In genomic region chr5:144231410-144231809, GRCm38 (mm10) we compare ENCODE assay signal across 16 mouse cellular contexts. TPM values are rescaled to one million over a fixed set of nuclear protein-coding genes. Genes with fewer than 3 reads are reported as not detected.
DNase-seq lines count a peak whose midpoint lies in the region; ATAC-seq and TF ChIP-seq lines count a peak whose summit lies in the region.
"Had no signal": no experiment of that assay in that cellular context is flagged by ENCODE, and none has a peak within 500 bp of the region (broad histone marks: within the 10 kb centered on the region; RNA-seq: fewer than 3 reads in every experiment).

No protein-coding gene starts in this region.

- no peaks in the 10 kb centered on the region for H3K9me3 ChIP-seq in kidney, embryonic 14.5 days (ENCODE audit: control insufficient read depth, low read length)
- H3K9me3 ChIP-seq in forebrain, embryonic 11.5 days (ENCODE audit: control insufficient read depth, low read length): no peaks in the 10 kb centered on the region
- H3K9me3 ChIP-seq: neural tube, embryonic 12.5 days had no signal

- no peak overlapping the region for H3K4me2 ChIP-seq in kidney, embryonic 14.5 days (replicated peaks; ENCODE audit: low read depth, low read length)
- H3K4me2 ChIP-seq in forebrain, embryonic 11.5 days (ENCODE audit: low read depth, low read length, severe bottlenecking): no peak overlapping the region
- H3K4me2 ChIP-seq: neural tube, embryonic 12.5 days had no signal

- 57% methylated on average over 1 of the region's 1 CpGs for WGBS in kidney, adult 2 months
- 76% methylated on average over 1 of the region's 1 CpGs for WGBS in kidney, embryonic 14.5 days
- 82% methylated on average over 1 of the region's 1 CpGs for WGBS in forebrain, embryonic 11.5 days

- no peak overlapping the region for H3K27ac ChIP-seq in kidney, adult 2 months (ENCODE audit: insufficient read depth, low read depth, low read length)
- H3K27ac ChIP-seq in kidney, embryonic 14.5 days (ENCODE audit: low read depth, low read length): no peak overlapping the region
- H3K27ac ChIP-seq in forebrain, embryonic 11.5 days (ENCODE audit: low read depth, low read length): no peak overlapping the region
- H3K27ac ChIP-seq: neural tube, embryonic 12.5 days had no signal

- H3K4me1 ChIP-seq in kidney, adult 2 months (ENCODE audit: control insufficient read depth, insufficient read depth, low read length): no peaks in the 10 kb centered on the region
- no peaks in the 10 kb centered on the region for H3K4me1 ChIP-seq in kidney, embryonic 14.5 days (ENCODE audit: control insufficient read depth, insufficient read depth, low read length)
- no peaks in the 10 kb centered on the region for H3K4me1 ChIP-seq in forebrain, embryonic 11.5 days (replicated peaks; ENCODE audit: control insufficient read depth, insufficient read depth, low read length)
- H3K4me1 ChIP-seq: megakaryocyte, embryonic 14.5 days; neural tube, embryonic 12.5 days had no signal

- no peak overlapping the region for H3K4me3 ChIP-seq in kidney, adult 2 months (ENCODE audit: insufficient read depth, low read depth, low read length)
- H3K4me3 ChIP-seq in kidney, embryonic 14.5 days (ENCODE audit: low read length): no peak overlapping the region
- H3K4me3 ChIP-seq in forebrain, embryonic 11.5 days (ENCODE audit: low read depth, low read length): no peak overlapping the region
- H3K4me3 ChIP-seq: megakaryocyte, embryonic 14.5 days; neural tube, embryonic 12.5 days had no signal

- H3K27me3 ChIP-seq in kidney, adult 2 months (replicated peaks; ENCODE audit: control insufficient read depth, insufficient read depth, low read length): no peaks in the 10 kb centered on the region
- no peaks in the 10 kb centered on the region for H3K27me3 ChIP-seq in kidney, embryonic 14.5 days (ENCODE audit: control insufficient read depth, insufficient read depth, low read length)
- no peaks in the 10 kb centered on the region for H3K27me3 ChIP-seq in forebrain, embryonic 11.5 days (ENCODE audit: control insufficient read depth, insufficient read depth, low read length)
- H3K27me3 ChIP-seq: neural tube, embryonic 12.5 days had no signal

- H3K36me3 ChIP-seq in kidney, adult 2 months (ENCODE audit: control insufficient read depth, insufficient read depth, low read length): no peaks in the 10 kb centered on the region
- H3K36me3 ChIP-seq in kidney, embryonic 14.5 days (ENCODE audit: control insufficient read depth, insufficient read depth, low read length): no peaks in the 10 kb centered on the region
- no peaks in the 10 kb centered on the region for H3K36me3 ChIP-seq in forebrain, embryonic 11.5 days (ENCODE audit: control insufficient read depth, insufficient read depth, low read length)
- H3K36me3 ChIP-seq: neural tube, embryonic 12.5 days had no signal

- peak; percentile 33 for TF ChIP-seq CTCF in kidney, adult 2 months (conservative IDR thresholded peaks at IDR 0.05; ENCODE audit: insufficient read depth, insufficient read length, low read depth, low read length)

- no peak for ATAC-seq in kidney, embryonic 14.5 days (ENCODE audit: low FRiP score, low TSS enrichment)
- ATAC-seq in forebrain, embryonic 11.5 days (replicated peaks; ENCODE audit: low FRiP score): no peak

- H3K9ac ChIP-seq in kidney, embryonic 14.5 days (ENCODE audit: low read depth, low read length): no peak overlapping the region
- H3K9ac ChIP-seq in forebrain, embryonic 11.5 days (ENCODE audit: low read length): no peak overlapping the region
- H3K9ac ChIP-seq: neural tube, embryonic 12.5 days had no signal

- DNase-seq in kidney, adult 2 months: peak; percentile 29
- DNase-seq in 416B (ENCODE audit: low read depth) (peak; percentile 82), ES-CJ7 (ENCODE audit: low read depth, low spot score) (peak; percentile 42)
- peak; percentile 32 for DNase-seq in lung, postnatal 10 days
- no peak for DNase-seq in spleen, postnatal 10 days (ENCODE audit: low spot score in 2 of 2)
- no peak for DNase-seq in forebrain, embryonic 11.5 days (ENCODE audit: low spot score)
- DNase-seq in urinary bladder, postnatal 10 days (ENCODE audit: low spot score): no peak
- DNase-seq: adrenal gland, adult 8-10 months; cerebellum, adult 11 months; heart, postnatal 4 days; kidney, postnatal 4 days; left cerebral cortex, postnatal 4 days; right cerebral cortex, postnatal 25 days had no signal

- TF ChIP-seq POLR2A in kidney, adult 2 months (IDR thresholded peaks at IDR 0.05; ENCODE audit: low read depth, low read length): no peak

RNA-seq across cellular contexts. Expression of gene Tecpr1, which starts 8.0 kb away (rescaled TPM):
- 35.6 and 36.6 TPM in 2 replicates for polyA plus RNA-seq in kidney, adult 2 months (2012; rRNA removed)
- 13.9 and 16.4 TPM in 2 replicates for polyA plus RNA-seq in kidney, embryonic 14.5 days (2014; fragmentation: Nextera tagmentation; extraction: Ambion mirVana)
- polyA plus RNA-seq in forebrain, embryonic 11.5 days (2014; fragmentation: Nextera tagmentation; extraction: Ambion mirVana): 17.5 and 20.1 TPM in 2 replicates

RNA-seq across cellular contexts. Expression of gene Bri3, which starts 12.8 kb away (rescaled TPM):
- 190 and 242 TPM in 2 replicates for polyA plus RNA-seq in kidney, adult 2 months (2012; rRNA removed)
- polyA plus RNA-seq in kidney, embryonic 14.5 days (2014; fragmentation: Nextera tagmentation; extraction: Ambion mirVana): 136 and 148 TPM in 2 replicates
- 128 and 136 TPM in 2 replicates for polyA plus RNA-seq in forebrain, embryonic 11.5 days (2014; fragmentation: Nextera tagmentation; extraction: Ambion mirVana)

RNA-seq across cellular contexts. Expression of gene Bhlha15, which starts 41.3 kb away (rescaled TPM):
- 0.14 and 0.24 TPM in 2 replicates for polyA plus RNA-seq in kidney, adult 2 months (2012; rRNA removed)
- 0.28 TPM in 1 of 2 replicates, not detected in the other for polyA plus RNA-seq in kidney, embryonic 14.5 days (2014; fragmentation: Nextera tagmentation; extraction: Ambion mirVana)
- polyA plus RNA-seq in forebrain, embryonic 11.5 days (2014; fragmentation: Nextera tagmentation; extraction: Ambion mirVana): 0.12 TPM in 1 of 2 replicates, not detected in the other

Comparison
In these comparisons a context has a peak if more than half of its experiments do, and no peak if none do; other contexts are left out.
1. DNase-seq: peak in kidney, adult 2 months (single experiment), 416B (single experiment), ES-CJ7 (single experiment) and lung, postnatal 10 days (single experiment); none in spleen, postnatal 10 days (0 of 2), forebrain, embryonic 11.5 days (single experiment) and urinary bladder, postnatal 10 days (single experiment).